Mouse (Mus musculus) ES-Bruce4 (cell line): Measurements from ENCODE around the gene Tmed10. TPM values are rescaled to one million over a fixed set of nuclear protein-coding genes. Genes with fewer than 3 reads are reported as not detected.

Experiments
- H3K27ac ChIP-seq: 2 replicates; pipeline ENCODE4 v1.5.1; 2012; ENCODE audit warnings: low read length, inconsistent platforms; ENCODE audit not compliant: insufficient read depth
- H3K27me3 ChIP-seq: 2 replicates; pipeline ENCODE4 v1.6.1; 2012; ENCODE audit warnings: mild to moderate bottlenecking, low read length, inconsistent platforms; ENCODE audit not compliant: control insufficient read depth, poor library complexity, insufficient read depth, severe bottlenecking
- H3K36me3 ChIP-seq: 2 replicates; pipeline ENCODE4 v1.6.1; 2012; ENCODE audit warnings: inconsistent platforms, mild to moderate bottlenecking, low read length, moderate library complexity; ENCODE audit not compliant: control insufficient read depth, poor library complexity, insufficient read depth, severe bottlenecking
- H3K4me1 ChIP-seq: one replicate; pipeline ENCODE4 v1.8.1; 2011; ENCODE audit warnings: low read length; ENCODE audit not compliant: control insufficient read depth, insufficient read depth
- H3K4me3 ChIP-seq: 2 replicates; pipeline ENCODE4 v1.5.1; 2011; ENCODE audit warnings: low read depth, mild to moderate bottlenecking, low read length
- H3K9ac ChIP-seq: 2 replicates; pipeline ENCODE4 v1.6.1; 2012; ENCODE audit warnings: low read depth, mild to moderate bottlenecking, inconsistent platforms; ENCODE audit not compliant: poor library complexity, severe bottlenecking
- H3K9me3 ChIP-seq: replicated peaks from 2 replicates; pipeline ENCODE4 v1.6.1; 2012; ENCODE audit warnings: mild to moderate bottlenecking, low read length, inconsistent platforms; ENCODE audit not compliant: control insufficient read depth, poor library complexity, insufficient read depth, severe bottlenecking
- CTCF ChIP-seq: IDR thresholded peaks from one replicate; pipeline ENCODE4 v1.8.1; 2011; ENCODE audit warnings: low read depth, low read length
- EP300 ChIP-seq: IDR thresholded peaks from 2 replicates; pipeline ENCODE4 v1.6.1; 2011; ENCODE audit warnings: low read depth, low read length; ENCODE audit not compliant: insufficient read depth
- POLR2A ChIP-seq: IDR thresholded peaks from one replicate; pipeline ENCODE4 v1.8.1; 2011; ENCODE audit warnings: low read length; ENCODE audit not compliant: insufficient read depth
- polyA plus RNA-seq: library from polyadenylated mRNA; stranded (reverse); fragments of >200 nt; gene quantifications from 2 replicates; pipeline ENCODE4 v1.2.4, GENCODE M21; 2011; ENCODE audit warnings: low read depth; ENCODE audit not compliant: missing spikeins, insufficient read depth, insufficient read length

Gene Tmed10
- polyA plus RNA-seq, 1 experiment, result 174 TPM

GRCm38 (mm10) chr12:85391148-85391547 lies 16.5 kb upstream of the Tmed10 start:
- Histone ChIP-seq H3K4me3 (no peak overlapping the region), H3K36me3 (no peaks in the 10 kb centered on the region), H3K9me3 (no peaks in the 10 kb centered on the region), H3K27me3 (no peaks in the 10 kb centered on the region), H3K4me1 (no peaks in the 10 kb centered on the region), H3K27ac (no peak overlapping the region), H3K9ac (no peak overlapping the region)
- TF ChIP-seq EP300, result no peak
- TF ChIP-seq POLR2A, result no peak
- no peak for TF ChIP-seq CTCF

DNA sequence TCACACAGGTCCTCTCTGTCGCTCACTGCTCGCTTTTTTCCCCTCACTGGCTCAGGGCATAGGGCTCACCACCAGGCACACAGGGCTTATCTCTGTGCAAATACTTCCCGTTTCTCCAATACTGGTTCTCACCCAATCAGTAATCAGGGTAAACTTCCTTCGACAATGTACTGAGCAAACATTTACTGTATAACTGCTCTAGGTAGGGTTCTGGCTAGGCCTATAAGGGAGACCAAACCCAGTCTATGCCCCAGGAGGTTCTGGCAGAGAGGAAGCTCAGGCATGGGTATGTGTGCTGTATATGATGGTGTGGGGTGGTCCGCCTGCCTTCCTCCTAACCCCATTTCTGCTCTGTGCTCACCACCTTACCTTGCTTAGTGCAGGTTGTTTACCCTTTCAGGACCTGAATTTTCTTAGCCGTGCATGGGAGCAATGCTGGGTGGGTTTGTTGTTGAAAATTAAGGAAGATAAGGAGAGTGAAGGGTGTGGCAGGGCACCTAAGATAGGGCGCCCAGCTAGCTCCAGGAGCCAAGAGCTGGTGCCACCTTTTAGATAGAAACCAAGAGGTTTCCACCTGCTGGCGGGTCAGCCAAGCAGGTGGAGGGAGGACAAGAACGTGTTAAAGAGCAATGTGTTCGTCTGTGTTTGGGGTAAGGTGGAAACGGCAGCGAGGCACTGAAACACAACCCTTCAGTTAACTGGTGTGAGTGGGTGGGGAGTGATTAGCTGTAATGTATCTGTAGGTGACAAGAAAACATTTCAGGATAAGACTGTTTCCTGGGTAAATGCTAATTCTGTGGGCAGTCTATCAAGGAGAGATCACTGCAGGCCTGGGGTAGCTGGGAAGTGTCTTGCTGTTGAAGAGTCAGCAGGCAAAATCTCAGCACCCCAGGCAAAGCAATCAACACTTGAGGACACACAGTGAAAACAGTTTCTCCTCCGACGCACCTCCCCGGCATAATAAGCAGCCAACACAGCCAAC lies 14.8 kb upstream of the Tmed10 start:
- Histone ChIP-seq H3K9me3 (no peaks in the 10 kb centered on the region), H3K9ac (no peak overlapping the region), H3K27me3 (no peaks in the 10 kb centered on the region), H3K4me1 (no peaks in the 10 kb centered on the region), H3K36me3 (no peaks in the 10 kb centered on the region), H3K4me3 (no peak overlapping the region), H3K27ac (no peak overlapping the region)
- TF ChIP-seq CTCF, result no peak
- no peak for TF ChIP-seq POLR2A
- no peak for TF ChIP-seq EP300

DNA sequence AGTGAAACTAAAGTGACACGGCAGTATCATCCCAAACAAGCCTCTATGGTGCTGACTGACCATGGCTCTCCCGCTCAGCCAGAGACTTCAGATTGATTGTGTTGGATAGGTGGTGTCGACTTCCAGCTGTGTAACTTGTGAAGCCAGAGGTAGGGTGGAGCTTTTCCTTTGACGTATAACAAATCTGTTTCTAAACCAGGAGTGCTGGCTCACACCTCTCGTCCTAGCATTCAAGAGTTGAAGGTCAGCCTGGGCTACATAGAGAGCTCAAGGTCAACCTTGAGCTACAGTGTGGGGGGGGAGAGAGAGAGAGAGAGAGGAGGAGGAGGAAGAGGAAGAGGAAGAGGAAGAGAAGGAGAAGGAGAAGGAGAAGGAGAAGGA lies 11.3 kb upstream of the Tmed10 start:
- H3K4me1 ChIP-seq, result no peaks in the 10 kb centered on the region
- no peaks in the 10 kb centered on the region for H3K9me3 ChIP-seq
- TF ChIP-seq POLR2A (no peak), EP300 (no peak)
- H3K36me3 ChIP-seq, result no peaks in the 10 kb centered on the region
- no peak overlapping the region for H3K27ac ChIP-seq
- H3K4me3 ChIP-seq, result no peak overlapping the region
- no peaks in the 10 kb centered on the region for H3K27me3 ChIP-seq
- H3K9ac ChIP-seq, result no peak overlapping the region

GRCm38 (mm10) chr12:85385329-85385994 lies 10.8 kb upstream of the Tmed10 start:
- no peaks in the 10 kb centered on the region for H3K4me1 ChIP-seq
- no peak overlapping the region for H3K27ac ChIP-seq
- H3K9ac ChIP-seq, result no peak overlapping the region
- TF ChIP-seq POLR2A (no peak), EP300 (no peak), CTCF (no peak)
- no peaks in the 10 kb centered on the region for H3K36me3 ChIP-seq
- H3K27me3 ChIP-seq, result no peaks in the 10 kb centered on the region
- H3K4me3 ChIP-seq, result no peak overlapping the region
- no peaks in the 10 kb centered on the region for H3K9me3 ChIP-seq

DNA sequence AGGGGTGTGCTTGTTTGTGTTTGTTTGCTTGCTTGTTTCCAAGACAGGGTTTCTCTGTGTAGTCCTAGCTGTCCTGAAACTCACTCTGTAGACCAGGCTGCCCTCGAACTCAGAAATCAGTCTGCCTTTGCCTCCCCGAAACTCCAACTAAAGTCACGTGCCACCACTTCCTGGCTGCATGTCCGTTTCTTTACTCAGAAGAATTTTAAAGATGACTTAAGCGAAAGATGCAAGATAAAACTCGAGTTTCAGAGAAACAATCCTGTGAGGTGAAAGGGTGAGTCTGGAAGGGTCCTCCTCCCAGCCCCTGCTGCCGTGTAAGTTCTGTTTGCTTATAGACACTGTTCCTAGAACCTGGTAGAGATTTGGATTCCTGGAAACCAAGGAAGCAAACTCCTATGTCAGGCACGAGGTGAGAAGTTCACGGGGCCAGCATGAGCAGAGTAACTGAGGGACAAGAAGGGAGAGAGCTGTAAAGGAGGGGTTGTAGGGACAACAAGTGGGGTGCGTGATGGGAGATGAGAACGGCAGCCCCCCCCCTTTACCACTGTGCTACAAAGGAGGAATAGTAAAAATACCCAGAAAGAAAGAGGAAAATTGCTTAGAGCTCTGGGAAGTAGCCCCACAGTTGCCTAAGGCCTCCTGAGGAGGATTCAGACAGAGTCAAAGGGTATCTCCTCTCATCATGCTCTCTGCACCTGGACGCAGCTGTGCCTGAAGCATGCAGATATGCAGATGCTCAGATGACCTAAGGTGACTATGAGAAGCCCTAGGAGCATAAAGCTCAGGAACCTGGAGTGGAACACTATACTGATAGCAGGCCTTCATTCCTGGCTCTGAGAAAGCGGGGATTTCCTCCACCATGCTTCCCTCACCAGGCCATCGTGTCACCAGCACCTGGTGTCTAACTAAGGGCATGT lies 8.4 kb upstream of the Tmed10 start:
- no peak overlapping the region for H3K27ac ChIP-seq
- H3K9me3 ChIP-seq, result no peaks in the 10 kb centered on the region
- H3K36me3 ChIP-seq, result no peaks in the 10 kb centered on the region
- no peak overlapping the region for H3K4me3 ChIP-seq
- no peaks in the 10 kb centered on the region for H3K4me1 ChIP-seq
- no peak overlapping the region for H3K9ac ChIP-seq
- TF ChIP-seq CTCF (no peak), EP300 (no peak), POLR2A (no peak)
- H3K27me3 ChIP-seq, result no peaks in the 10 kb centered on the region
